Mouse (Mus musculus) gastrocnemius, postnatal 25 days (tissue): ENCODE results near the gene Herpud1. TPM values are rescaled to one million over a fixed set of nuclear protein-coding genes. Genes with fewer than 3 reads are reported as not detected.
A peak's percentile ranks its signal among the peaks of the same experiment; 100 is the strongest.

Source experiments
- DNase-seq: peaks from one replicate; pipeline ENCODE4 v3.0.0; 2022
- total RNA-seq, 2 experiments: library from RNA; stranded (reverse); gene quantifications; 1 replicate in 1 of 2; 2 replicates in 1 of 2; pipeline ENCODE4 v1.2.3; 2021

The Herpud1 gene
- total RNA-seq, 2 experiments from 2014 or later = 78.0 to 80.1 TPM

- no peak for DNase-seq
These were observed 22.3 kb downstream of the Herpud1 start for GRCm38 (mm10) chr8:94408443-94409080.

- no peak for DNase-seq
These were observed 23.3 kb downstream of the Herpud1 start for GRCm38 (mm10) chr8:94409523-94409922.

DNA sequence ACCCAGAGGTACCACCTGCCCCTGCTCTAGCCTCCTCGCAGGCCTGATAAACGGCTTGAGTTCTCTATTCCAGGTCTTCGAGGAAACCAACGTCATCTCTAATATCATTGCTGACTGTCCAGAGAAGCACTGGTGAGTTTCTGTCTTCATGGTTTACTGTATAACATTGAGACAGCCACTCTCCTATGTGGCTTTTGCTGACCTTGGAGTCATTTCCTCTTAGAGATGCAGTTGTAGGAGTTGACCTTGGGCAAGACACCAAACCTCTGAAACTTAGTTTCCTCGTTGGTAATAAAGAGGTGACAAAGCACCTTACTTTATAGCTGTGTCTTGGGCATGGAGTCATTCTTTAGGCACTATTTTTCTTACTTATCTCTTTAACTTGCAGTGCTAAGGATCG lies 26.3 kb downstream of the Herpud1 start:
- DNase-seq = no peak

GRCm38 (mm10) chr8:94413509-94413908 lies 27.3 kb downstream of the Herpud1 start:
- DNase-seq = no peak

GRCm38 (mm10) chr8:94415218-94415617 lies 29.0 kb downstream of the Herpud1 start:
- no peak for DNase-seq

GRCm38 (mm10) chr8:94418017-94418416 lies 31.8 kb downstream of the Herpud1 start:
- no peak for DNase-seq

- no peak for DNase-seq
These were observed 36.0 kb downstream of the Herpud1 start for GRCm38 (mm10) chr8:94422270-94422669.

GRCm38 (mm10) chr8:94427953-94428352 lies 41.7 kb downstream of the Herpud1 start:
- no peak for DNase-seq

GRCm38 (mm10) chr8:94428420-94428819 lies 42.2 kb downstream of the Herpud1 start:
- no peak for DNase-seq

- no peak for DNase-seq
These were observed 43.1 kb downstream of the Herpud1 start for GRCm38 (mm10) chr8:94429376-94429775.

GRCm38 (mm10) chr8:94432212-94432611 lies 46.0 kb downstream of the Herpud1 start:
- DNase-seq = no peak

DNA sequence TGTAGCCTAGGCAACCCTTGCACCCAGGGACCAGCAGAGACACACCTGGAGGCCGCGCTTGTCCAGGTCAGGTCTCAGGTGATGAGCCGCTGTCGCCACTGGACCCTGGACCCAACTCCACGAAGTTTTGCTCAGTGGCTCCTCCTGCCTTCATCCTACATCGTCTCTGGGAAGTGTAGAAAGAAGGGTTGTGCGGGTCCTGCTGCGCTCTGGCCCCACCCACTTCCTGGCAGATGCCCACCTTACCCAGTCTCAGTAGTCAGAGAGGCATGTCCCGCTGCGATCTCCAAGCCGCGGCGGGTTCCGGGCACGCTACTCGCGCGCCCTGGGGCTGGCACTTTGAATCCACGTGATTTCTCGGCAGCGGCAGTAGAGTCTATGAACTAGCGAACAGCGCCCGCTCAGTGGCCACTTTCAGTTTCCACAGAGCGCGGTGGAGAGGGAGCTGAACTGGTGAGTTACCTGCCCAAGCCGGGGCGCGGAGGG lies 47.8 kb downstream of the Herpud1 start, which contains the start of gene Nlrc5:
Gene Nlrc5 (plus strand): TSS at position 376 of the 486 bp plus-strand sequence.
- DNase-seq = peak; percentile 69

DNA sequence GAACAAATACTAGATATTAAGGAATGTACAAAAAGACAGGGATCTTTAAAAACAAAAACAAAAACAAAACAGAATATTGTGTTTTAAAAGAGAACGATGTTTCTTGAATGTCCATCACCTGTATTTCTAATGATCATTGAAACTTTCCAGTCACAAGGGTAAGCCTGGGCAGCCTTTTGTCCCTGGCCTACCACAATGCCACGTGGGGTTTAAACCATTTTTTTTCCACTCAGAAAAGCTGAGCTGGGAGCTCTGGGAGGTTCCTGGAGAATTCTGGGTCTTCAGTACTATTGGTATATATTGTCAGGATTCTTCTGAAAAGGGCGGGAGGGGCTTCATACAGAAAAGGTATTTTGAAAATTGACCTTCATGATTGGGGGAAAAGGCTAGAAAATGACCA lies 48.7 kb downstream of the Herpud1 start:
- DNase-seq = no peak

- no peak for DNase-seq
These were observed 49.3 kb downstream of the Herpud1 start for GRCm38 (mm10) chr8:94435397-94436111.

- no peak for DNase-seq
These were observed 49.9 kb downstream of the Herpud1 start for GRCm38 (mm10) chr8:94436112-94436572.

- DNase-seq = no peak
These were observed 50.7 kb downstream of the Herpud1 start for GRCm38 (mm10) chr8:94436900-94437299.

DNA sequence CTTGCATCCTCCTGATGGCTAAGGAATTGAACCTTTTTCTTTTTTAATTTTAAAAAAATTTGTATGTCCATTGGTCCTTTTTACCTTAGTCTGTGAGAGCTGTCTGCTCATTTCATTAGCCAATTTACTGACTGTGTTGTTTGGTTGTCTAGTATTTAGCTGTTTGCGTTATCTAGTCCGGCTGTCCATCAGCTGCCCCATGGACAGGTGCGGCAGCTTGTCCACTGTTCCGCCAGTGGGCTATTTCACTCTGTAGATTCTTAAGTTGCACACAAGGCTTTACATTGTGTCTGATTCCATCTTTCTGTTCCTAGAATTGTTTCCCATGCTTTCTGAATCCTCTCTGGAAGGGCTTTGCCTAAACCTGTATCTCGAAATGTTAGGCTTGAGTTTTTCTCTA lies 52.4 kb downstream of the Herpud1 start:
- DNase-seq = no peak

DNA sequence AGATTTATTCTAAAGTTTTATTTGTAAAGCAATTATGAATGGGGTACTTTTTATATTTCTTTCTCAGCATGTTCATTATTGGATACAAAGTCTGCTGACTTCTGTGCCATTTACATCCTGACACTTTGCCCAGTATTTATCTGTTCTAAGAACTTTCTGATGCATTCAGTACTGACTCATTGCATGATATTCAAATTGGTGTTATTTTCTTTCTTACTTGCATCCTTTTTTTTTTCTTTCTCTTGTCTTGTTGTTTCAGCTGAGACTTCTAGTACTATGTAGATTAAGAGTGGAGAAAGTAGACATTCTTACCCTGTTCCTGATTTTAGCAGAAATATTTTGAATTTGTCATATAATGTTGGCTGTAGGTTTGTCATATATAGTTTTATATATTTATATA lies 53.5 kb downstream of the Herpud1 start:
- DNase-seq = no peak

DNA sequence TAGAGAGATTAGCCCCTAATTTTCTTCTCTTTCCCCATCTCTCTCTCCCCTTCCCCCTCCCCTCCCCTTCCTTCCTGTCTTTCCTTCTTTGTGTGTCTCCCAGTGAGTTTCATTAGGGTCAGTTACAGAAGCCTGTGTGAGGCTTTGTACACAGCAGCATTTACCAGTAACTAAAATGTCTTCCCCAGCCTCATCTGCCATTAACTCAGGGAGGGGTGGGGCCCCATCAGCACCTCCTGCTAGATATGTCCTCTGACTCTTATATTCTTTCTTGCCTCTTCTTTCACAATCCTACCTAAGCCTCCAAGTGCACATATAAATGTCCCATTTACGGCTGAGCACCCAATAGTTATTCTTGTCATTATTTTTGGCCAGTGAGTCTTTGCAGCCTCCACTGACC lies 54.2 kb downstream of the Herpud1 start:
- no peak for DNase-seq

DNA sequence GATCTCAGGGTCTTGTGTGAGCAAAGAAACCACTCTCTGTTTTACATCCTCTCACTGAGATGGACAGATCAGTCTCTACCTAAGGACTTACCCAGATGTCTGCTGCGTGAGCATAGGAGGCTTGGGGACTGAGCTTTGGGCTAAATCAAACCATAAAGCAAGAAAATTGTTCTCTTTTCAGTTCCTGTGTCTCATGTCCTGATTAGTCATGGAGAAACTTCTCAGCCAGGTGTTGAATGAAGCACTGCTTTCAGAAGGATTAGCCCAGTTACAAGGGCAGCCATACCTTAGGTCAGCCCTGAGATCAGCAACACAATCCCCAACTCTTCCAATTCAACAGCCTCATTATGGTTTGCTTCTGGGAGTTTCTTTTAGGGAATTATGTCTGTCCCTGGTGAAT lies 55.4 kb downstream of the Herpud1 start:
- DNase-seq = no peak

- no peak for DNase-seq
These were observed 56.9 kb downstream of the Herpud1 start for GRCm38 (mm10) chr8:94443153-94443552.

GRCm38 (mm10) chr8:94444480-94444879 lies 58.2 kb downstream of the Herpud1 start:
- DNase-seq = no peak
